Mouse (Mus musculus): ENCODE data around the gene Pamr1.
A peak's percentile ranks its signal among the peaks of the same experiment; 100 is the strongest.

DNA sequence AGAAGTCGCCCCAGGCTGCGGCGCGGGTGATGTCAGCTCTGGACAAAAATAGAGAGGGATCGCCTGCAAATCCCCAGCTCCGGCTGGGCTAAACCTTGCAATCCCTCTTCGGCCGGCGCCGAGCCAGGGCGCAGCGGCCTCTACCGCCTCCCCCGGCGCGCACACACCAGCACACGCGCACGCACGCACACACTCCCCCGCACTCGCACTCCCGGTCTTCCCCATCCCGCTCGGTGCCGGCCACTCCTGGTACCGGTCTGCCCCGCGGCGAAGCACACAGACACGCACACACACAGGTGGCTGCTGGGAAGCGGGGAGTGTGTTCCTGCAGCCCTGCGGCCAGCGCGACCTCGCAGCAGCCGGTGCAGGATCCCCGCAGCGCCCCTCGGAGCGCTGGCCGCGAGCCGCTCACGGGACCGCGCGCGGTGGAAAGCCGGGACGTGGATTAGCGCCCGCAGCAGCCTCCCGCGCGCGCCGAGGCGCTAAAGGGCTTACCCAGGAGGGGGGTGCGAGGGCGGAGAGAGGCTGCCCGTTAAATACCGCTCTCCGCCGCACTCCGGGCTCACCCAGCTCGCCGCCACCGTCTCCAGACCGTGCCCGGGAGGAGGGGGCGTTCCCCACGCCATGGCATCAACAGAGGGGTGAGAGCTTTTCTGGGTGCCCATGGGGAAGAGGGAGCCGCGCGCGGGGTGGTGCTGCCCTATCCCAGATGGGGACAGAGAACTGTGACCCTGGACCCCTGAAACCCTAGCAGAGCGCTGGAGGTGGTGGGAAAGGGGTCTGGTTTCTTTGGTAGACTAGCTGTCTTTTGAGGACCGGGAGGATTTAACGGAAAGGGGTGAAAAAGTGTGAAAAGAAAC lies 109.1 kb downstream of the Pamr1 start:
- TF ChIP-seq CTCF (IDR thresholded peaks at IDR 0.05; ENCODE audit: borderline replicate concordance, insufficient read depth, low read length) = peak; percentile 16; the same call in 1 of the 2 replicates
- no peak for TF ChIP-seq POLR2A (IDR thresholded peaks at IDR 0.05; ENCODE audit: low read depth, low read length)

Measured in embryonic fibroblast, embryonic 13.5 days (primary cell).